Mouse (Mus musculus): ENCODE results near the gene Rps18.

- TF ChIP-seq CTCF (conservative IDR thresholded peaks at IDR 0.05; ENCODE audit: low read length), result no peak
- TF ChIP-seq NANOG (IDR thresholded peaks at IDR 0.05; ENCODE audit: borderline replicate concordance, low read length), result no peak
Observed at GRCm38 (mm10) chr17:33956336-33956735, 535 bp upstream of the Rps18 start.

Measured in E14TG2a.4 (cell line).